Mouse (Mus musculus) liver, embryonic 15.5 days (tissue): Measurements from ENCODE around the gene Tmem184a. TPM values are rescaled to one million over a fixed set of nuclear protein-coding genes. Genes with fewer than 3 reads are reported as not detected.

ENCODE experiments used
- ATAC-seq: fragments of 200-750 bp; cut with Nextera tagmentation; 2 replicates; pipeline ENCODE4 v1.8.0; 2017; ENCODE audit warnings: moderate number of reproducible peaks, mild to moderate bottlenecking, moderate library complexity; ENCODE audit not compliant: insufficient read depth
- H3K27ac ChIP-seq: fragments of 300-500 bp; sonication (generic); replicated peaks from 2 replicates; pipeline ENCODE4 v1.5.1; 2015; ENCODE audit warnings: mild to moderate bottlenecking, inconsistent platforms
- H3K27me3 ChIP-seq: fragments of 300-500 bp; sonication (generic); 2 replicates; pipeline ENCODE4 v1.6.1; 2015; ENCODE audit warnings: mild to moderate bottlenecking, inconsistent platforms
- H3K36me3 ChIP-seq: fragments of 300-500 bp; sonication (generic); replicated peaks from 2 replicates; pipeline ENCODE4 v1.6.1; 2015; ENCODE audit warnings: moderate library complexity, mild to moderate bottlenecking, inconsistent platforms
- H3K4me1 ChIP-seq: fragments of 300-500 bp; sonication (generic); replicated peaks from 2 replicates; pipeline ENCODE4 v1.6.1; 2015; ENCODE audit warnings: inconsistent platforms
- H3K4me2 ChIP-seq: fragments of 300-500 bp; sonication (generic); 2 replicates; pipeline ENCODE4 v1.6.1; 2015; ENCODE audit warnings: moderate library complexity, mild to moderate bottlenecking, inconsistent platforms
- H3K4me3 ChIP-seq: fragments of 300-500 bp; sonication (generic); replicated peaks from 2 replicates; pipeline ENCODE4 v1.5.1; 2015; ENCODE audit warnings: mild to moderate bottlenecking, inconsistent platforms
- H3K9ac ChIP-seq: fragments of 300-500 bp; sonication (generic); 2 replicates; pipeline ENCODE4 v1.6.1; 2015; ENCODE audit warnings: moderate library complexity, mild to moderate bottlenecking, inconsistent platforms
- H3K9me3 ChIP-seq: fragments of 300-500 bp; sonication (generic); replicated peaks from 2 replicates; pipeline ENCODE4 v1.6.1; 2016; ENCODE audit warnings: inconsistent platforms
- WGBS: fragments of 180-500 bp; shearing (Covaris S2); methylation state at CpG from one replicate; pipeline ENCODE4 v1.1.7; 2015; ENCODE audit warnings: mixed read lengths; ENCODE audit not compliant: insufficient replicate concordance; 5-methylcytosine and 5-hydroxymethylcytosine counted together
- polyA plus RNA-seq: library from polyadenylated mRNA; unstranded; fragments of >200 nt; fragmentation: Nextera tagmentation; extraction: Ambion mirVana; gene quantifications from 2 replicates; pipeline ENCODE4 v1.2.1, GENCODE M21; 2015

The Tmem184a gene
- polyA plus RNA-seq, 1 experiment from 2014 or later, result 0.68 TPM

- Histone ChIP-seq H3K4me1 (peaks cover 90% of the 10 kb centered on the region), H3K9ac (no peak overlapping the region), H3K4me2 (no peak overlapping the region), H3K27ac (peak overlapping the region; percentile 34), H3K27me3 (no peaks in the 10 kb centered on the region), H3K36me3 (peaks cover 71% of the 10 kb centered on the region), H3K9me3 (no peaks in the 10 kb centered on the region; the same call in 1 of the 2 replicates), H3K4me3 (no peak overlapping the region)
- ATAC-seq, result no peak
- 92% methylated on average over 8 of the region's 8 CpGs for WGBS
These were observed 18.5 kb downstream of the Tmem184a start for GRCm38 (mm10) chr5:139801231-139801630.

GRCm38 (mm10) chr5:139799801-139800590 lies 19.7 kb downstream of the Tmem184a start:
- peaks cover 90% of the 10 kb centered on the region for H3K4me1 ChIP-seq

GRCm38 (mm10) chr5:139799041-139799440 lies 20.7 kb downstream of the Tmem184a start:
- H3K4me3 ChIP-seq, result no peak overlapping the region
- ATAC-seq, result no peak
- WGBS, result 87% methylated on average over 9 of the region's 9 CpGs
- no peaks in the 10 kb centered on the region for H3K27me3 ChIP-seq
- peaks cover 90% of the 10 kb centered on the region for H3K36me3 ChIP-seq
- no peaks in the 10 kb centered on the region for H3K9me3 ChIP-seq
- H3K9ac ChIP-seq, result no peak overlapping the region
- H3K4me1 ChIP-seq, result peaks cover 90% of the 10 kb centered on the region
- H3K27ac ChIP-seq, result peak overlapping the region; percentile 20; the same call in 1 of the 2 replicates
- H3K4me2 ChIP-seq, result no peak overlapping the region

More at GRCm38 (mm10) chr5:139799801-139800590, 19.7 kb downstream of the Tmem184a start:
- Histone ChIP-seq H3K27ac (0 out of 2 replicates have a peak overlapping the region, but pooled peaks have one; percentile 26), H3K4me2 (no peak overlapping the region), H3K4me3 (no peak overlapping the region), H3K9ac (no peak overlapping the region), H3K9me3 (no peaks in the 10 kb centered on the region), H3K36me3 (peaks cover 80% of the 10 kb centered on the region), H3K27me3 (no peaks in the 10 kb centered on the region)
- ATAC-seq, result no peak
- 90% methylated on average over 33 of the region's 33 CpGs for WGBS

- WGBS, result 77% methylated on average over 12 of the region's 12 CpGs
- Histone ChIP-seq H3K27me3 (no peaks in the 10 kb centered on the region), H3K27ac (no peak overlapping the region), H3K9me3 (no peaks in the 10 kb centered on the region), H3K4me1 (peaks cover 90% of the 10 kb centered on the region), H3K9ac (no peak overlapping the region), H3K4me3 (no peak overlapping the region), H3K4me2 (no peak overlapping the region), H3K36me3 (peaks cover 90% of the 10 kb centered on the region)
- ATAC-seq, result no peak
These were observed 21.4 kb downstream of the Tmem184a start for GRCm38 (mm10) chr5:139798168-139798900.

GRCm38 (mm10) chr5:139797473-139798167 lies 22.1 kb downstream of the Tmem184a start:
- Histone ChIP-seq H3K4me3 (no peak overlapping the region), H3K9ac (no peak overlapping the region), H3K27ac (peak overlapping the region; percentile 56), H3K9me3 (no peaks in the 10 kb centered on the region), H3K4me2 (peak overlapping the region; percentile 76; the same call in 1 of the 2 replicates), H3K36me3 (peaks cover 85% of the 10 kb centered on the region), H3K4me1 (peaks cover 90% of the 10 kb centered on the region), H3K27me3 (no peaks in the 10 kb centered on the region)
- ATAC-seq, result no peak
- 68% methylated on average over 11 of the region's 11 CpGs for WGBS

- Histone ChIP-seq H3K4me1 (peaks cover 87% of the 10 kb centered on the region), H3K36me3 (peaks cover 78% of the 10 kb centered on the region), H3K9ac (peak overlapping the region; percentile 19; the same call in 1 of the 2 replicates), H3K9me3 (no peaks in the 10 kb centered on the region), H3K27ac (peak overlapping the region; percentile 97), H3K4me3 (no peak overlapping the region), H3K27me3 (no peaks in the 10 kb centered on the region), H3K4me2 (peak overlapping the region; percentile 76; the same call in 1 of the 2 replicates)
- ATAC-seq, result no peak
- WGBS, result 46% methylated on average over 13 of the region's 13 CpGs
These were observed 22.8 kb downstream of the Tmem184a start for GRCm38 (mm10) chr5:139796900-139797299.

GRCm38 (mm10) chr5:139796001-139796620 lies 23.6 kb downstream of the Tmem184a start:
- no peak for ATAC-seq

GRCm38 (mm10) chr5:139794938-139795337 lies 24.8 kb downstream of the Tmem184a start:
- 32% methylated on average over 10 of the region's 10 CpGs for WGBS
- ATAC-seq, result peak; percentile 45
- Histone ChIP-seq H3K36me3 (peaks cover 59% of the 10 kb centered on the region), H3K9ac (peak overlapping the region; percentile 98), H3K9me3 (no peaks in the 10 kb centered on the region), H3K4me3 (peak overlapping the region; percentile 99), H3K4me2 (peak overlapping the region; percentile 76), H3K4me1 (peaks cover 82% of the 10 kb centered on the region), H3K27ac (peak overlapping the region; percentile 97), H3K27me3 (no peaks in the 10 kb centered on the region)

More at GRCm38 (mm10) chr5:139796001-139796620, 23.6 kb downstream of the Tmem184a start:
- H3K4me3 ChIP-seq, result peak overlapping the region; percentile 99
- peaks cover 84% of the 10 kb centered on the region for H3K4me1 ChIP-seq
- no peaks in the 10 kb centered on the region for H3K27me3 ChIP-seq
- 75% methylated on average over 9 of the region's 9 CpGs for WGBS
- H3K4me2 ChIP-seq, result peak overlapping the region; percentile 76
- H3K36me3 ChIP-seq, result peaks cover 70% of the 10 kb centered on the region
- H3K27ac ChIP-seq, result peak overlapping the region; percentile 97
- no peaks in the 10 kb centered on the region for H3K9me3 ChIP-seq
- H3K9ac ChIP-seq, result peak overlapping the region; percentile 98; the same call in 1 of the 2 replicates

GRCm38 (mm10) chr5:139794137-139794536 lies 25.6 kb downstream of the Tmem184a start:
- peak overlapping the region; percentile 98 for H3K9ac ChIP-seq

GRCm38 (mm10) chr5:139793338-139794089 lies 26.2 kb downstream of the Tmem184a start:
- peak; percentile 34 for ATAC-seq
- Histone ChIP-seq H3K27ac (peak overlapping the region; percentile 97), H3K27me3 (no peaks in the 10 kb centered on the region), H3K36me3 (peaks cover 44% of the 10 kb centered on the region), H3K4me1 (peaks cover 81% of the 10 kb centered on the region), H3K9me3 (no peaks in the 10 kb centered on the region), H3K4me3 (peak overlapping the region; percentile 99), H3K9ac (peak overlapping the region; percentile 98), H3K4me2 (peak overlapping the region; percentile 76)
- WGBS, result 6% methylated on average over 11 of the region's 11 CpGs

More at GRCm38 (mm10) chr5:139794137-139794536, 25.6 kb downstream of the Tmem184a start:
- peak overlapping the region; percentile 76 for H3K4me2 ChIP-seq
- H3K9me3 ChIP-seq, result no peaks in the 10 kb centered on the region
- H3K36me3 ChIP-seq, result peaks cover 51% of the 10 kb centered on the region
- no peaks in the 10 kb centered on the region for H3K27me3 ChIP-seq
- peak overlapping the region; percentile 97 for H3K27ac ChIP-seq
- H3K4me1 ChIP-seq, result peaks cover 85% of the 10 kb centered on the region
- WGBS, result 70% methylated on average over 5 of the region's 5 CpGs
- ATAC-seq, result no peak
- H3K4me3 ChIP-seq, result peak overlapping the region; percentile 99
